Mouse (Mus musculus): Measurements from ENCODE around the gene Cypt14. TPM values are rescaled to one million over a fixed set of nuclear protein-coding genes. Genes with fewer than 3 reads are reported as not detected.
"Not testable (repeated sequence)": the region's sequence is repeated elsewhere in the genome, so short reads cannot be mapped to it uniquely, and the experiment has no call there.

Gene Cypt14
- polyA plus RNA-seq (2015; fragmentation: Nextera tagmentation; extraction: Ambion mirVana), result not detected in 2 replicates

GRCm38 (mm10) chrX:39863504-39863903, at the start of gene Cypt14:
TSS of gene Cypt14 (minus strand) at chrX:39863604.
- not testable (repeated sequence) for H3K9ac ChIP-seq; H3K27me3 ChIP-seq; ATAC-seq (ENCODE audit: low FRiP score, low read depth); H3K9me3 ChIP-seq; H3K4me2 ChIP-seq (replicated peaks); H3K36me3 ChIP-seq; H3K4me3 ChIP-seq; H3K27ac ChIP-seq; H3K4me1 ChIP-seq
- WGBS, result 66% methylated on average over 2 of the region's 2 CpGs
